Mouse (Mus musculus) thymus, adult 2 months (tissue): Measurements from ENCODE around the gene 4930404H24Rik.

ENCODE experiments used
- CTCF ChIP-seq: fragments of 200-500 bp; IDR thresholded peaks from 2 replicates; pipeline ENCODE4 v1.5.1; 2012; ENCODE audit warnings: mild to moderate bottlenecking, control low read depth, low read length, moderate library complexity, borderline replicate concordance; ENCODE audit not compliant: control insufficient read depth, poor library complexity, insufficient read depth; ENCODE audit errors: extremely low read depth
- POLR2A ChIP-seq: fragments of 200-500 bp; IDR thresholded peaks from 2 replicates; pipeline ENCODE4 v1.6.1; 2012; ENCODE audit warnings: mild to moderate bottlenecking, low read length, control low read depth, moderate library complexity; ENCODE audit not compliant: control insufficient read depth, poor library complexity, insufficient read depth; ENCODE audit errors: extremely low read depth

DNA sequence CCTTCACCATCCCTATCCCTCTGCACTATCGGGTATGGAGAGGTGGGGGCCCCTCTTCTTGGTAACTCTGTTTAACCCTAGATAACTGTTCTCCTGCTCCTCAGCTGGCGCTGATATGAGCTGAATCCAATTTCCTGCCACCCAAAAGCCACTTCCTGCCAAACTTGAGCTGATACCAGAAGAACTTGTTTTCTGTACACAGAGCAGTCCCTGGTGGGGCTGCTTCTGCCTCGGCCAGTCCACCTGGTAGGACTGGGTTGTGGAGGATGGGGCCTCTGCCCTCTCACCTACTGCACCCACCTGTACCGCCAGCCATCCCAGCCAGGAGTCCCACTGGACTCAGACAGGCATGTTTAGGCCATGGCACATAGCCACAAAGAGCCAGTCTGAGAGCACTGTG lies 3.2 kb downstream of the 4930404H24Rik start:
- TF ChIP-seq POLR2A (no peak), CTCF (no peak)
